Mouse (Mus musculus) limb, embryonic 14.5 days (tissue): Measurements from ENCODE around the gene Slit2. TPM values are rescaled to one million over a fixed set of nuclear protein-coding genes. Genes with fewer than 3 reads are reported as not detected.

ENCODE experiments used
- ATAC-seq: fragments of 200-750 bp; cut with Nextera tagmentation; 2 replicates; pipeline ENCODE4 v1.8.0; 2017; ENCODE audit warnings: low read depth, moderate number of reproducible peaks, moderate TSS enrichment; ENCODE audit not compliant: low FRiP score
- DNase-seq: peaks from one replicate; pipeline ENCODE4 v3.0.0-alpha.2; 2015; ENCODE audit warnings: low spot score
- H3K27ac ChIP-seq: fragments of 300-500 bp; sonication (generic); replicated peaks from 2 replicates; pipeline ENCODE4 v1.5.1; 2014; ENCODE audit warnings: low read depth, mild to moderate bottlenecking, low read length, moderate library complexity, mixed read lengths
- H3K27me3 ChIP-seq: fragments of 300-500 bp; sonication (generic); 2 replicates; pipeline ENCODE4 v1.6.1; 2014; ENCODE audit warnings: low read length, mixed read lengths; ENCODE audit not compliant: control insufficient read depth, insufficient read depth
- H3K36me3 ChIP-seq: fragments of 300-500 bp; sonication (generic); 2 replicates; pipeline ENCODE4 v1.6.1; 2014; ENCODE audit warnings: mild to moderate bottlenecking, low read length, moderate library complexity, mixed read lengths; ENCODE audit not compliant: control insufficient read depth, insufficient read depth
- H3K4me1 ChIP-seq: fragments of 300-500 bp; sonication (generic); 2 replicates; pipeline ENCODE4 v1.6.1; 2014; ENCODE audit warnings: antibody characterized with exemption, low read length, mixed read lengths; ENCODE audit not compliant: control insufficient read depth, insufficient read depth
- H3K4me2 ChIP-seq: fragments of 300-500 bp; sonication (generic); replicated peaks from 2 replicates; pipeline ENCODE4 v1.6.1; 2014; ENCODE audit warnings: low read depth, mild to moderate bottlenecking, low read length, moderate library complexity; ENCODE audit not compliant: severe bottlenecking
- H3K4me3 ChIP-seq: fragments of 300-500 bp; sonication (generic); replicated peaks from 2 replicates; pipeline ENCODE4 v1.5.1; 2014; ENCODE audit warnings: low read length
- H3K9ac ChIP-seq: fragments of 300-500 bp; sonication (generic); 2 replicates; pipeline ENCODE4 v1.6.1; 2014; ENCODE audit warnings: mild to moderate bottlenecking, low read depth, low read length, moderate library complexity; ENCODE audit not compliant: severe bottlenecking
- H3K9me3 ChIP-seq: fragments of 300-500 bp; sonication (generic); 2 replicates; pipeline ENCODE4 v1.6.1; 2016; ENCODE audit warnings: low read length; ENCODE audit not compliant: control insufficient read depth
- POLR2A ChIP-seq: fragments of 200-500 bp; IDR thresholded peaks from 2 replicates; pipeline ENCODE4 v1.8.0; 2012; ENCODE audit warnings: inconsistent platforms, mild to moderate bottlenecking, moderate library complexity, borderline replicate concordance; ENCODE audit not compliant: insufficient read depth, insufficient read length; ENCODE audit errors: extremely low read depth
- WGBS: fragments of 180-500 bp; shearing (Covaris S2); extraction: QIAGEN DNeasy Blood & Tissue Kit; methylation state at CpG from one replicate; pipeline ENCODE4 v1.1.7; 2014; 5-methylcytosine and 5-hydroxymethylcytosine counted together
- polyA plus RNA-seq, 2 experiments: library from polyadenylated mRNA; depleted of rRNA in 1 of 2; stranded (reverse) in 1 of 2; unstranded in 1 of 2; fragments of >200 nt; fragmentation: Nextera tagmentation in 1 of 2; extraction: Ambion mirVana in 1 of 2; gene quantifications; 2 replicates each; pipeline versions ENCODE4 v1.2.1 to v1.2.3; 2012 to 2014

Gene Slit2
- polyA plus RNA-seq, 2 experiments, result 19.9 to 26.3 TPM

DNA sequence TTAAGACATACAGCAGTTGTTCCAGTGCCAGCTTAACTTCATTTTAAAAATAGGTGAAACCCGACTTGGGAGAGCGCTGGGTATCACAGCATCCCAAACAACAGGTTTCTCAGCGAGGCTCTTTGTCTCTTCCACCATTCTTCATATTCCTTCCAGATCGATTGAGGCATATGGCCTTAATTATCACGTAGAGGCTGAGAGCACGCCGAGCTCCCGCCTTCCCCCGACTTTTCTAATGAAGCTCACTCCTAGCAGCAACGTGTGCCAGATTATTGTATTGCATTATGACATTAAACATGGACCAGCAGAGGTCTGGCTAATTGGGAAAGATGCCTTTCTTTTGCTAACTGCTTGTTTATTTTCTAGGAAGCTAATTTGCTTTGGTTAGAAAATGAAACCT lies 75.7 kb downstream of the Slit2 start:
- no peak for TF ChIP-seq POLR2A
- DNase-seq (peak; percentile 14), ATAC-seq (no peak)
- Histone ChIP-seq H3K36me3 (no peaks in the 10 kb centered on the region), H3K27ac (no peak overlapping the region), H3K27me3 (no peaks in the 10 kb centered on the region), H3K9ac (no peak overlapping the region), H3K4me1 (peaks cover 4% of the 10 kb centered on the region; the same call in 1 of the 2 replicates), H3K4me3 (no peak overlapping the region), H3K4me2 (peak overlapping the region; percentile 26), H3K9me3 (no peaks in the 10 kb centered on the region)
- 15% methylated on average over 10 of the region's 10 CpGs for WGBS

DNA sequence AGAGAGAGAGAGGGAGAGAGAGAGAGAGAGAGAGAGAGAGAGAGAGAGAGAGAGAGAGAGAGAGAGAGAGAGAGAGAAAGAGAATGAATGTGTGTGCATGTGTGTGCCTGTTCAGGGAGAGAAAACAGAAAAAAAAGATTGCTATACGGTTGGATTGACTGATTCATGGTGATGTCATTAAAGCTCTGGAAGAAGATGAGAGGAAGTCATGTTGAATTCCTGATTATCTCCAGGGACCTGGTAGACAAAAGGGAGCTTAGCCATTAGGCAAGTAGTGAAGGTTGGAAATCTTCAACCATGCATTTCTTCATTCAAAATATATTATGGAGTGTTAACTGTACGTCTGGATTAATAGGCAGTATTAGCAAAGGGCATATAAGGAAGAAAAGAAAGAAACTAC lies 77.8 kb downstream of the Slit2 start:
- Histone ChIP-seq H3K27ac (no peak overlapping the region), H3K4me1 (peaks cover 4% of the 10 kb centered on the region; the same call in 1 of the 2 replicates), H3K36me3 (no peaks in the 10 kb centered on the region), H3K4me3 (no peak overlapping the region), H3K9me3 (no peaks in the 10 kb centered on the region), H3K27me3 (no peaks in the 10 kb centered on the region), H3K4me2 (no peak overlapping the region), H3K9ac (no peak overlapping the region)
- ATAC-seq (no peak), DNase-seq (no peak)
- no peak for TF ChIP-seq POLR2A
- WGBS, result 43% methylated on average over 2 of the region's 2 CpGs

- WGBS, result 25% methylated on average over 1 of the region's 1 CpGs
- Histone ChIP-seq H3K9me3 (no peaks in the 10 kb centered on the region), H3K4me1 (no peaks in the 10 kb centered on the region), H3K9ac (no peak overlapping the region), H3K4me2 (no peak overlapping the region), H3K27me3 (no peaks in the 10 kb centered on the region), H3K4me3 (no peak overlapping the region), H3K36me3 (no peaks in the 10 kb centered on the region), H3K27ac (no peak overlapping the region)
- no peak for DNase-seq
- no peak for TF ChIP-seq POLR2A
- no peak for ATAC-seq
These were observed 95.8 kb downstream of the Slit2 start for GRCm38 (mm10) chr5:48078730-48079129.

GRCm38 (mm10) chr5:48081223-48081881 lies 98.4 kb downstream of the Slit2 start:
- ATAC-seq (no peak), DNase-seq (no peak)
- Histone ChIP-seq H3K27me3 (no peaks in the 10 kb centered on the region), H3K9me3 (no peaks in the 10 kb centered on the region), H3K4me1 (no peaks in the 10 kb centered on the region), H3K9ac (no peak overlapping the region), H3K4me2 (no peak overlapping the region), H3K36me3 (no peaks in the 10 kb centered on the region), H3K27ac (no peak overlapping the region), H3K4me3 (no peak overlapping the region)
- WGBS, result 68% methylated on average over 8 of the region's 8 CpGs
- no peak for TF ChIP-seq POLR2A

DNA sequence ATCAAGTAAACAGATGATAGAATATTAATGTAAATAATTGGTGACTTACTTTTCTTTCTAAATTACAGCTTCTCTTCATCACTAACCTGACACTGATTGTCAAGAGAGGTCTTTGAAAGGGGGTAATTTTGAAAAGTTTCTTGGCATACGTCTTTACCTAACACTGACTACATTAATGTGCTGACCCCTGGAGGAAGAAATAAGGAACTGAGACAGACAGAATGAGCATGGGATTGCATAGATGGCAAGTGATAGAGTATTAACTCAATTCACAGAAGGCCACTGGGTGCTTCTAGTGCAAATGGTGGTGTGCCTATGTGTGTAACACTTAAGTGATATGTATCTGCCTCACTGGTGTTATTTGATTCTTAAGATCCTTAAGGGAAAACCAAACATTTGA lies 130.5 kb downstream of the Slit2 start:
- Histone ChIP-seq H3K27me3 (no peaks in the 10 kb centered on the region), H3K4me3 (no peak overlapping the region), H3K4me1 (no peaks in the 10 kb centered on the region), H3K36me3 (no peaks in the 10 kb centered on the region), H3K9me3 (no peaks in the 10 kb centered on the region), H3K9ac (no peak overlapping the region), H3K27ac (no peak overlapping the region), H3K4me2 (no peak overlapping the region)
- ATAC-seq, result no peak
- TF ChIP-seq POLR2A, result no peak
- WGBS, result 21% methylated on average over 1 of the region's 1 CpGs
- DNase-seq, result peak; percentile 25

GRCm38 (mm10) chr5:48114969-48115537 lies 132.1 kb downstream of the Slit2 start:
- Histone ChIP-seq H3K4me2 (no peak overlapping the region), H3K36me3 (no peaks in the 10 kb centered on the region), H3K9me3 (no peaks in the 10 kb centered on the region), H3K4me3 (no peak overlapping the region), H3K27me3 (no peaks in the 10 kb centered on the region), H3K9ac (no peak overlapping the region), H3K27ac (no peak overlapping the region), H3K4me1 (no peaks in the 10 kb centered on the region)
- 71% methylated on average over 4 of the region's 4 CpGs for WGBS
- no peak for TF ChIP-seq POLR2A
- DNase-seq, result no peak
- no peak for ATAC-seq
